Mouse (Mus musculus) kidney, postnatal 25 days (tissue): ENCODE data around the gene Chd3.

Source experiments
- DNase-seq, 2 experiments: peaks; one replicate each; pipeline ENCODE4 v3.0.0; 2021; ENCODE audit warnings: mixed read lengths in 2 of 2

Chd3 gene

GRCm38 (mm10) chr11:69388680-69389079 is 19.5 kb upstream of the Chd3 start:
- DNase-seq: no peak

GRCm38 (mm10) chr11:69386758-69387157 is 17.6 kb upstream of the Chd3 start:
- DNase-seq: no peak

- peak; percentile 81 to 93 for DNase-seq
Measured at GRCm38 (mm10) chr11:69384979-69385378, 15.8 kb upstream of the Chd3 start.

GRCm38 (mm10) chr11:69382478-69383105 is 13.4 kb upstream of the Chd3 start:
- peak in 1 of 2 experiments; percentile 40 for DNase-seq

- peak; percentile 74 to 77 for DNase-seq
Measured at GRCm38 (mm10) chr11:69381356-69381755, 12.2 kb upstream of the Chd3 start.

DNA sequence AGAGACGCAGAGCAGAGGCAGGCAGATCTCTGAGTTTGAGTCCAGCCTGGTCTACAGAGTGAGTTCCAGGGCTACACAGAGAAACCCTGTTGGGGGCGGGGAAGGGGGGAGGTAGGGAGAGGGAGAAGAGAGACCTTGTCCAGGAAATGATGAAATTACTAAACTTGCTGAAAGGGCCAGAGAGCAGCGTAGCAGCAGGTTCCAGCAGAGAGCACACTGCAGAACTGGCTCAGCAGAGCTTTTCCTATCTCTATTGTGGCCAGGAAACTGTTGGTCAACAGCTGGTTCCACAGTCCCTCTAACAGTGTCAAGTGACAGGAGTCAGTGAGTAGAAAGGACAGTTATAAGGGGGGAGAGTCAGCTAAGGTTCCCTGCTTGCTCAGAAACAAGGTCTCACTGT is 10.4 kb upstream of the Chd3 start:
- DNase-seq: no peak

DNA sequence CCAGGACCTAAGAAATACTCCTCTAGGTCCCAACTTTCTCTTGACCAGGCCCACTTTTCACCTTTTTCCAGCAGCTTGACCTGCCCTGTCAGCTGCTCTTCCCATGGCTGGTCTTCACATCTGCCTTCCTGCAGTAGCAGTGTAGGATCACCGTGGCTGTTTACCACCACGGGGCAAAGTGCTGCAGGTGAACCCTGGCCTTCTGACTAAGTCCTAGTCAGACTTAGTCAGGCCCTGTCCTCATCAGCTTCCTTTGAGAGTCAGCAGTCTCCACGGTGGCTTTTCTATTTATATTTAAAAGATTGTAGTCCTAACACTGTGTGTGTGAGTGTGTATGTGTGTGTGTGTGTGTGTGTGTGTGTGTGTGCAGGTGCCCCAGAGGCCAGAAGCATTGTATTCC is 8.6 kb upstream of the Chd3 start:
- peak; percentile 71 to 92 for DNase-seq

GRCm38 (mm10) chr11:69375646-69376045 is 6.4 kb upstream of the Chd3 start:
- no peak for DNase-seq

GRCm38 (mm10) chr11:69373223-69373965 is 4.2 kb upstream of the Chd3 start:
- DNase-seq: no peak

GRCm38 (mm10) chr11:69372780-69373170 is 3.6 kb upstream of the Chd3 start:
- peak in 1 of 2 experiments; percentile 53 for DNase-seq

DNA sequence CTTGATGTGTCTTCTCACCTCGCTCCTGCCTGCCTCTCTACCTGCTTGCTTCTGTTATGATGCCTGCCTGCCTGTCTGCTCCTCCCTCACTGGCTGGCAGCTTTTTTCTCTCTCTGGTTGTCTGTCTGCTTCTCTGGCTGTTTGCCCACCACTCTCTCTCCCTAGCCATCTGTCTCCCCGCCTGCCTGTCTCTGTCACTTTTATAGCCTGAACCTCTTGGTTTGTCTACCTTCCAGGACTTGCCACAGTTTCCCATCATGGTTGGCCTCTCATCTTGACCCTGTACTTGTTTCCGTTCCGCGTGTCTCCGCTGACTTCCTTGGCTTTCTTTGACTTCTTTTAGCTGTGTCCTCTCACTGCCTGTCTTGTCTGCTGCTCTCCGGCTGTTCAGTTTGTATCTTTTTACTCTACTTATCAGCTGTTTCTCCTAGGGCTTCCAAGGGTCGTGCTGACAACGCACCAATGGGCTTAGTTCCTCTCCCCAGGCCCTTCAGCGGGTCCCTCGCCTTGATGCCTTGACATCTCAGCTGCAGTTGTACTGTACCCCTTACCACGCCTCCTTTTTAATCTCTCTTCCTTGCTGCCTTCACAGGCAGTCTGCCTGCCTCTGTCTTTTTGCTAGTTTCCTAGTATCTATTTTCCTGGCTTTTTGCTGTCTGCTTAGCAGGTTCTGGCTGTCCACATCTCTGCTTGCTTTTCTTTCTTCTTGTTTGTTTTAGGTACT is 3.0 kb upstream of the Chd3 start:
- peak; percentile 53 to 60 for DNase-seq

- DNase-seq: no peak
Measured at GRCm38 (mm10) chr11:69371601-69372000, 2.4 kb upstream of the Chd3 start.

GRCm38 (mm10) chr11:69370817-69371215 is 1.6 kb upstream of the Chd3 start:
- no peak for DNase-seq

GRCm38 (mm10) chr11:69369990-69370816 is 997 bp upstream of the Chd3 start:
- DNase-seq: no peak

GRCm38 (mm10) chr11:69368356-69369214 is 621 bp downstream of the Chd3 start:
- DNase-seq: peak; percentile 43 to 75

DNA sequence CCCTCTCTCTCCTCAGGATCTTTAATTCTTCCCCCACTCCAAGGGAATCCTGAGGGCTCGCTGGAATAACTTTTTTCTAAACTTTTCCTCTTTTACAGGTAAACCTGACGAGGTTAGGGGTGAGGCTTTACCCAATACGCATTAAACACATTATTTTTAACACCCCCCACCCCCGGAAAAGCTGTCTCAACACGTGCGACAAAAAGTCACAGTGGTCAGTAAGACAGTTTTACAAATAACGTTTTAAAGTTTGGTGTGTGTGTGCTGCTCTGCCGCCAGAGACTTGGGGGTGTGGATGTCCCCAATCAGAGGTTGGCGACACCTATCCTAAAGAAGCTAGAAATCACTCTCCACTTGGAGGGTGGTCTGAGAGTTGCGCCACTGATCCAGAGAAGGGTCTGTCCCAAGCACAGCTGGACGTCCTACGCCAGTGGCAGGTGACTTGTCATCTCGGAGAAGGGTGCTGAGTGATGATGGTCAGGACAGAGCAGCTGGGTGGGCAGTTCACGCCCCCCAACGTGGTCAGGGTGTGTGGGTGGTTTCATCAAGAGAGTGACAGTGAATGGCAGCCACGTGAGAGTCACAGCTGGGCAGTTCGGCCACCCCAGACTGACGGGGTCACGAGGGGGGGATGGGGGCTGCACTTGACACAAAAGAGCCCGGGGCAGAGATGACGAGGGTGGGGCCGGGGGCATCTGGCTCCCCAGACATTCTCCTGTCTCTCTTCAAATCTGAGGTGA is 1.4 kb downstream of the Chd3 start:
- DNase-seq: peak in 1 of 2 experiments; percentile 78

GRCm38 (mm10) chr11:69366855-69367615 is 2.2 kb downstream of the Chd3 start:
- DNase-seq: peak in 1 of 2 experiments; percentile 48

DNA sequence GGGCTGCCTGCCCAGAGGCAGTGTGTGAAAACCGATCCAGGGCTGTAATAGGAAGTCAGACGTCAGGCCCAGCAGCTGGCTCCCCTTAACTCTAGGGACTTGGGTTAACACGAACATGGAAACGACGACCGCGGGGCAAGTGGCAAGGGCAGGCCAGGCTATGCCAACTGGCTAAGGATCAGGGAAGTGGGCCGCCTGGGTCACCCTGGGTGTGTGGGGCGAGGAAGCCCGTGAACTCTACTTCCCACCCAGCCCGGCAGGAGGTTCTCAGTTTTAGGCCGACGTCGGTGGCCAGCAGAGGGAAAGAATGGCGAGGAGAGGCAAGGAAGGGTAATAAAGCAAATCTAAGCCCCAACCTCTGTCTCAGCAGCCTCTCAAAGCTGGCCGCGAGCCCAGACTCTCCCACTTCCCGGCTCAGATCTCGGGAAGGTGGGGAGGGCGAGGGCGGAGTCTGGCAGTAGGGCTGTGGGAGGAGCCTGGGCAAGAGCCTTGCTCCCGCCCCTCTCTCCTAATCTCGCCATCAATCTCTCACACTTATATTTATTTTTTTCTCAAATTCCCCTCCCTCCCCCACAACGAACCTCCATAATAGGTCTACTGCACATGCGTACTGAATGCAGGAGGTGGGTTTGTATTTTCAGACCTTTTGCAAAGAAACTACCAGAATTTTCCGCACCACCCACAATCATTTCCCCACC is 2.9 kb downstream of the Chd3 start:
- DNase-seq: peak; percentile 99 to 100

DNA sequence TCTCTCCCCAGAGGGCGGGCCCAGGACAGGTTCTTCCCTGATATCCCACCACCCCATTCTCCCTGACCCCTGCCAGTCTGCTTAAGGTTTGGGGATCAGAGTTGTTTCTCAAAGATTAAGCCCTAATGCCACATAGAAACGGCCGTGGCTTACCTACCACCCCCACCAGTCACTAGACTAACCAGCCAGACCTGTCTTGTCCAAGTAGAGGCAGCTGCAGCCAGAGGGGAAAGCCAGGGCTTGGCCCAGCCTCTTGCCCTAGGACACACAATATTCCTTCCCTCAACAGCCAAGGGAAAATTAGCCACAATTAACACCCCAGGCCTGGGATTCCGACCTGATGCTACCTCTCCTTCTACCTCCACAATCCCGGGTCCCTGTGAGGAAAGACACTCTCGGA is 3.5 kb downstream of the Chd3 start:
- DNase-seq: no peak

DNA sequence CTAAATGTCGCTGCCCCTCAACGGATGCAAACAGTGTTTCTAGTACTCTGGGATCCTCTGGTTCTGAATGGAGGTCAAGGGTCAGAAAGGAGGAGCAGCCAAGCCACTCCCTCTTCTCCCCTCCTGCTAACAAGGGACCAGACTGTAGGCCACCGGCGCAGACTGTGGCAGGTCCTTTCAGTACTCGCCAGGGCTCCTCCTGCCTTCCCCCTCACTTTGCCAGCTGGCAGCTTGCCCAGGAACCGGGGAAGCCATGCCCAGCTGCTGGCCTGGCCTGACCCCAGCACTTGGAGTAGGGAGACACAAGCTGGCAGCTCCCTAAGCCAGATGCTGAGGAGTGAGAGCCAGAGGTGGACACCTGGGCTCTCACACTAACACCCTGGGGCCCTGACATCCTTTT is 4.3 kb downstream of the Chd3 start:
- peak; percentile 97 to 99 for DNase-seq
